Mouse (Mus musculus): ENCODE data around the gene Atp11a.

Atp11a gene

DNA sequence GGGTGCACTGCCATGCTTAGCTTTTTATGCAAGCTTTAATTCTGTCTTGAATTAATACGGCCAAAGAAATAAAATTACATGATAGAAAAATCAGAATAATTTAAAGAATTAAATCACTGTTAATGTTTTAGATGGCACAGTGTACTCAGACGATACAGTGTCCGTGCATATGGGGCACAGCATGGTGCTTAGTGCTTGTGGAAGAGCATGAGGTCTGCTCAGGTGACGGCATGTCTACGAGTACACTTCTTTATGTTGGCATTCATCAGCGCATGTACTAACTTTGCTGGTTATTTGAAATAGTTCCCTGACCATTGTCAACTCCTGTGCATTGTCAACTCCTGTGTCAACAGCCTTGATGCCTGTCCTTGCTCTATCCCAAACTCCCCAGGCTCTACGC lies 12.5 kb downstream of the Atp11a start:
- DNase-seq (ENCODE audit: low spot score in 2 of 2): no peak

DNA sequence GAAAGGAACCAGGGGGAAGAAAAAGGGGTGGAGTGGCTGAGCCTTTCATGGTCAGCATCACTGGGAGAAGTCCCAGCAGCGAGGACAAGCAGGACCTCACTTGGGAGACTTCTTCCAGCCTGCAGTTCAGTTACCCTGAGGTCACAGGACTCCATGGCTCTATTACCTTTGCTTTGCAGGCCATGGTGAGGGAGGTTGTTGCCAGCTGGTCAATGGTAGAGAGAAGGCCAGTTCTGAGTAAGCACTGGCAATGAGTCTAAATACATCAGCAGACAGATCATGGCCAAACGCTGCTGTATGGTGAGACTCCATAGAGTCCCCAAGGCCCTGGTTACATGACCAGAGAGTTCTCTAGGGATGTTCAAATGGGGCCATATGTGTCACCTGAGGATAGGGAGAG lies 15.5 kb downstream of the Atp11a start:
- DNase-seq (ENCODE audit: low spot score in 2 of 2): no peak

DNA sequence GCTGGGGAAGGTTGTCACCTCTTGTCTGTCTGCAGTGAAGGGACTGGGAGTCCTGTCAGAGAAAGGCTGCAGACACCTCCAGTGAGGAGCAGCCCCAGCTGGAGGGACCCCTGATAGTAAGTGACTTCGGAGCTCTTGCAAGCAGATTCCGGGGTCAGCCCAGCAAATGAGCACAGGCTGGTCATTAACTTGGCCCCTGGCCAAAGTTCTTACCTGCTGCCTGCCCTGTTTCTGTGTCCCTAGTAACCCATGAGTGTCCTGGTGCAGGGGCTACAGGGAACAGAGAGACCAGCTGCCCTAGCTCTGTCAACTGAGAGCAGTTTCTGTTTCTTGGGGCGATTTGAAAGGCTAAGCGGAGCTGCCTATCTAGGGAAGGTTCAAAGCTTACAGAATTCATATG lies 17.1 kb downstream of the Atp11a start:
- no peak for DNase-seq (ENCODE audit: low spot score in 2 of 2)

DNA sequence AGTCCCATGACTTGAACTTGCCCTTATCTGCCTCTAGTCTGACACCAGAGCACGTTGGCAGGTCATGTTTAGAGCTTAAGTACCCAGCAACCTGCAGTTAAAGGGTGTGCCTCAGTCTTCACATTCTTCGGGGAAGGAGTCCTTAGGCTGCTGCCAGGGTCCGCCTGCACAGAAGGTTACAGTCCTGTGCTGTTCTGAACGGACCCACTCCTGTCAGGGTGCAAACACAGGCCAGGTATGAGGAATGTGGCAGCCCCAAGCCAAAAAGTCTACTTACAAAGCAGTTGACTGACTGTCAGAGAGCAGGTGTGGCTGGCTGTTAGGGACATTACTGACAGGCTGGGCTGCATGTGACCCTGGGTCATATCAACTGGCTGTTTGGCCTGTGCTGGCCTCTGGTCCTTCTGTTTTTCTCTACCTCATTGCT lies 18.1 kb downstream of the Atp11a start:
- no peak for DNase-seq (ENCODE audit: low spot score in 2 of 2)

DNA sequence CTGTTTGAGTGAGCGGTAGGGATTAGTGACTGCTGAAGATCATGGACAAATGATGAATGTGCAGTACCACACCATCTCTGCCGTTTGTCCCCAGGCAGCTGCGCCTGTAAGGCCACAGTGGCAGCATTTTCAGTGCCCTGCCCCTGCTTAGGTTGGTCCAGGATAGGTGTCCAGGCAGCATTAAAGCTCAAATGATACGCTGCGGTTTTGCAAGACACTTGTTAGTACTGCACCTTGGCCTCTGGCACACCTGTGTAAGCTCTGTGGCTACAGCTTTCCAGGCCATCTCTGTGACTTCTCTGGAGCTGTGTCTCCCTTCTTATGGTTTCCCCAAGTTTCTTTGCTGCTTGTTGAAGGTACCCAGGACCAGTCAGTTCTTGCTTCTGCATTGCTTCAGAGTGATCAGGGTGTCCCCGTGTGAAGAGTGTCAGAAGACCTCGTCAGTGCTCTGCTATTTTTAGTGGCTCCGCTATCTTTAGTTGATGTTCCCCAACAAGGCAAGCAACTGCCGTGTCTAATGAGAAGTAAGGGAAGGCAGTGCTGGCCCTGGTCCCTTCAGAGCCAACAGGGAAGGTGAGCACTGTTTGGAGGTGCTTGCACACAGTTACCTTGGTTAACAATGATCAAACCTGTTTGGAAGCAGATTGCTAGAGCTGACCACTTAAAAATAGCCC lies 18.6 kb downstream of the Atp11a start:
- DNase-seq (ENCODE audit: low spot score in 2 of 2): no peak

DNA sequence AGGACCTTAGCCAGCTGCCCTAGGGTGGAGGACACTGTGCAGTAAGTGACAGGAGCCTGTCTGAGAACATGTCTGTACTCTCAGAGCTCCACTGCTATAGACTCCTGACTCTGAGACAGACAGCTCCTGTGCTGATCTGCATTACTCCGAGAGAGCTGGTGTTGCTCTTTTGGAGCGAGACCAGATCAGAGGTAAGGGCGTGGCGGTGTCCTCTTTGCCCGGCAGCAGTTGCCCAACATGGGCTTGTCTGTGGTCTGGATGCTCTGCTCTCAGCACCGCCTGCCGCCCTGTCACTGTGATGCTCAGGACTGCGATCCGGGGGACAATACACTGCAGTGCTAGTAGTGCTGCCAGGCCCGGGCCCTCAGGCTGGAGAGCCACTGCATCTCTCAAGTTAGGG lies 19.4 kb downstream of the Atp11a start:
- no peak for DNase-seq (ENCODE audit: low spot score in 2 of 2)

DNA sequence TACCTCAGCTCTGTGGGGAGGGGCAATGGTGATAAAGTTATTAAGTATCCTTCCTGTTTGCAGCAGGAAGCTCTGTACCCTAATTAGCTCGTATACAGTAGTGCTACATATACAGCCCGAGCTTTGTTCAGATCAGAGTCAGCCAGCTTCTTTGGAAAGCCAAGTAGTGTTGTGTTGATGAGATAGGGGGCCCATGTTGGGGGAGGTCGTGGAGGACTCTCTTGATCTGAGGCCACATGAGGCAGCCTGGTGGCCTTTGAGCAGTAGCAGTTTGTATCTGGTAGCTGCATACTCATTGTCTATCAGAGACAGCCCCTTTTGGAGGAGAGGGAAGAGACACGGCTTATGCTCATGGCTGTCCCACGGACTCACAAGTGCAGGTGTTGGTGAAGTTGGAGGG lies 20.4 kb downstream of the Atp11a start:
- no peak for DNase-seq (ENCODE audit: low spot score in 2 of 2)

DNA sequence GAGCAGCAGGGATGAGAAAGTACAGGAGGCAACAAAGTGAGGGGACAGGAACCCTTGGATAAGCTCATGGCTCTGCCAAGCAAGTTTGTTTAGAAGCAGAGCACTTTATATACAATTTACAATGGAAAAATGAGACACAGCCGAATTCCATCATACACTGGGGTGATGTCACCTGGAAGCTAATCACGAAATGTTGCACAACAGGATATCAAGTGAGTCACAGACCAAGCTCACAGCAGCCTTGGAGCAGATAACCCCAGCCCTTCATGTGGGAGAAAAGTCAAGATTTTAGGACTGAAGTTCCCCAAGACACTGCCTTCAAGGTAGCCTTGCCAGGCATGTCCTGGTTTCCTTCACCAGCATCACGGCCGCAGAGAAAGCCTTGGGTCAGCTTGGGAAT lies 22.7 kb downstream of the Atp11a start:
- no peak for DNase-seq (ENCODE audit: low spot score in 2 of 2)

DNA sequence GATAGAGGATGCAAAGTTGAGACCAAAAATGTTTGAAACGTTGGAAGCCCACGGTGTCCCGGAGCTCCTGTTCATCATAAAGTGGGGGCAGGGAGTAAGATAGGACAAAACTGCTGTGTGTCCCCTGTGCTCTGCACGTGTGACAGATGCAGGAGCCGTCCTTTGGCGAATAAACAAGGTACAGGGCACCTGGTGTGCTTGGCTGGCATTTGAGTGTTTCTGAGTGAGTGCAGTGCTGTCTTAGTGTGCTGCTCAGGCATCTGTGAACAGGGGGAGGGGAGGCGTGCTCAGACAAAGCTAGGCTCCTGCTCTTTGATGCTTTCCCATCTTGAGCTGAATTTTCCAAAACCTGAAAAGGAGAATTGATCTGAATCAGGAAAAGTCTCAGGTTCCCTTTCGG lies 28.7 kb downstream of the Atp11a start:
- no peak for DNase-seq (ENCODE audit: low spot score in 2 of 2)

DNA sequence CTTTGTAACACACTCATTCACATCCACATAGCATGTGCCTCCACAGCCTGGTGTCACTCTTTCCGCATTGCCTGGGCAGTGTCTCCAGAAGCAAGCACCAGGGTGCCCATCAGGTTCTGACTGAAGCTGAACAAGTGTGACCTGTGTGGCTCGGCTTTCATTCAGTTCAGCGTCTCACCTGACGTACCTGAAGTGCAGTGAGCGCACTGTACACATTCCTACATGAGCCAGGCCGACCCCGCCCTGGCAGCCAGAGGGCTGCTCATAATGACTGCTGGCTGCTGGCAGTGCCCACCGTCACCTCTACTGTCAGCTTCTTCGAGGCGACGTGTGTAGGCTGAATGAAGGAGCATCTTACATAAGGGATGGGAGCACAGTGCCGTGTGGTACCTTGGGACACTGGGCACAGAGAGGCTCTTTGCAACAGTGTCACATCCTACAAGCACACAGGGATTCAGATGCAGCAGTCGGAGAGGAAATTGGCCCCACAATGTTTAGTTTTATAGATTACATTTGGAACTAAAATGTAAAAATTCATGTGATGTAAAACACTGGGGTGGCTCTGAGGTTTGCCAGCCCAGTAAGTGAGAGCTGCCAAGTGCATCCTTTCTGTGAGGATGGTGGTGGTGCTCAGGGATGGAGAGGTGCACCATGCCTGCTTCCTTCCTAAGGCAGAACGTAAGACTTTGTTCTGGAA lies 29.6 kb downstream of the Atp11a start:
- no peak for DNase-seq (ENCODE audit: low spot score in 2 of 2)

DNA sequence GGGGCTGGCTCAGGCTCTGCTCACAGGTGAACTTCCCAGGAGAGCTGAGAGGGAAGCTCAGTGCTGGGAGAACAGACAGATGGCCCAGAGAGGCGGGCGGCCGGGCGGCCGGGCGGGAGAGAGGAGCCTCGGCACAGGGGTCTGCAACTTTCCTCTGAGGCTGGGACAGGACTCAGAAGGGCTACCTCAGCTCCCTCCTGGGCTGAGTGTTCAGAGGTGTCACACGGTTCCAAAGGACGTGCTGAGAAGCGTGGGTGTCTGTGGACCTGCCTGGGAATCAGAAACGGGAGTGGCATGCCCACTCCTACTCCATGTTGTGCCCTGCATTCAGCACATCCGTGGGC lies 30.1 kb downstream of the Atp11a start:
- no peak for DNase-seq (ENCODE audit: low spot score in 2 of 2)

DNA sequence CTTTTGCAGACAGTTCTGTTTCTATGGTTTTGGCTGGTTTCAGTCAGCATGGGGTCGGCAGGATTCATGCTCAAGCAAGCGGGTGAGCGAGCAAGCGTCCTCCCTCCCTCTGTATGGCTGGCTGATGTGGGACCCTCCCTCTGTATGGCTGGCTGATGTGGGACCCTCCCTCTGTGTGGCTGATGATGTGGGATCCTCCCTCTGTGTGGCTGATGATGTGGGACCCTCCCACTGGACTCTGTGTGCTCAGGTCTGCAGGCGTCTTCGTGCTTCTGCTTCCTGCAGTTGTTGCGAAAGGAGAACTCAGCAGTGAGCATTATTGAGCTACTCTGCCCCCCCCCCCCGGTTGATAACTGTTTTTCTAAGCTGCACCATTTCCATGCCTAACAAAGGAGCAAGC lies 30.6 kb downstream of the Atp11a start:
- no peak for DNase-seq (ENCODE audit: low spot score in 2 of 2)

DNA sequence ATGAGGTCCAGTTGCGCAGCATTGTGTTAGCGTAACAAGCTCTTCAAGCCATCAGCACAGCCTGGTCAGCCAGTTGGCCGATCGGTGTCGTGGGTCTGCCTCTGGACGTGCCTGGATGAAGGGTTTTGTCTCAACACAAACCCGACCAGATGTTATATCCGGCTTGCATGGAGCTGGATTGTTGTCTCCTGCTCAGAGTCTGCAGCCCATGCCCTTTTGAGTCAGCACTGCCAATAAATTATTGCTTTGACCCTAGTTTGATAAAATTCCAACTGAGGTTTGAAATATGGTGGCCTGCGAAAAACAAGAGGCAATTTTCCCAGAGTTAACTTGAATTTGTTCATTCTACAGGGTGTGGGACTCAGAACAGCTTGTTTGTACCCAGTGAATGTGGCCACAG lies 31.9 kb downstream of the Atp11a start:
- no peak for DNase-seq (ENCODE audit: low spot score in 2 of 2)

DNA sequence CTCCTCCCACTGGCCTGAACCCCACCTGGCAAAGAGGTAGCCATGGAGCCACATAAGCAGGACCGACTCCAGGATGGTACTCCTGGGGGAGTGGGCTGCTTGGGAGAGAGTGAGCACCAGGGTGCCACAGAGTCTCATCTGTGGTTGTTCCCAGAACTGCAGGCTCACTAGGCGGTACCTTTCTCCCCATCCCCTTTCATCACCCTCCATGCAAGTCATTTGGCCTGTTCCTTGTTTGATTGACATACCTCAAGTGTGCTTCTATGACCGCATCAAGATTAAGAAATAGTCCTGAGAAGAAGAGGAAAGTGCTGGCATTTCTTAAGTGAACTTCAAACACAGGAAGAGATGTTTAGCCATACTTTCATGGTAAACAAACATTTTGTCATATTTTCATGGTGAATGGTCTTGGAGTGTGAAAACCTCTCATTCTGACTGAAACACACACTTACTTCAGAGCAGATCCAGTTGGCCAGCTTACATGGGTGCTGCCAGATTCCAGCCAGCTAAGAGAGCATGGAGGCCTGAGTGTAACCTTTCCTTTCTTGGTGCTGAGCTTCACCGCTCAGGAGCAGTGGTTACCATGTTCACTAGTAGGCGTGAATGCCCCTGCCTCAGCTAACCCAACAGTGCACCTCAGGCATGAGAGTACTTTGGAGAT lies 38.3 kb downstream of the Atp11a start:
- DNase-seq (ENCODE audit: low spot score in 2 of 2): no peak

DNA sequence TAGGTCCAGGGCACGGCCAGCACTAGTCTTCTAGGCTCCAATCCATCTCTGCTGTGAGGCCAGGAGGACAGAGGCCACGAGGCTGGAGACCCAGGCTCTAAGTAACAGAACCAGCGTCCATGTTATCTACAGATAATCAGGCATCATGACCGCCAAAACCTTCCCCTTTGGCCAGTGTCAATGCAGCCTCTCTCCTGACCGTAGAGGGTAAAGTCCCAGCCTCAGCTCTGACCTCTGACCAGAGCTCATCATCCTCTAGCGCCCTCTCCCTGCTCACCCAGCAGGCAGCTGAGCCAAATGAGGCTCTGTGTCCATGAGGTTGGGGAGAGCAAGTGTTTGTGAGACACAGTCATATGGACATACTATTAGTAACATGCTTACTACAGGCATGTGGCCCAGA lies 42.3 kb downstream of the Atp11a start:
- DNase-seq (ENCODE audit: low spot score in 2 of 2): no peak

DNA sequence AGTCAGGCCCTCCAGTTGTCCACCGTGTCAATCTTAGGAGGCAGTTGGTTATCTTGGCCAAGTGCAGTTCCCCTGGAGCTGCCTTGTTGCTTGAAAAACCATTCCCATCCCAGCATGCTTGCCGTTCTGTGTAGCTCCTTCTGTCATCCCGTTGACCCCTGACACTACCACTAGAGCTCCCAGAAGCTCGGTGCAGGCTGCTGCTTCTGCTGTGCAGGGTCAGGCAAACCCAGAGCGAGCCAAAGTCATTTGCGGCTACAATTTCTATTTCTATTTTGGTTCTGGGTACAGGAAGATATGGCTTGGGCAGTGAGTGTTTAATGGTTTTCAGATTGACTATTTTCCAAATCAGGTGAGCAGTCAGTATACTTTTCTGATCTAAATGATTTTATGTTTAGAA lies 43.0 kb downstream of the Atp11a start:
- no peak for DNase-seq (ENCODE audit: low spot score in 2 of 2)

DNA sequence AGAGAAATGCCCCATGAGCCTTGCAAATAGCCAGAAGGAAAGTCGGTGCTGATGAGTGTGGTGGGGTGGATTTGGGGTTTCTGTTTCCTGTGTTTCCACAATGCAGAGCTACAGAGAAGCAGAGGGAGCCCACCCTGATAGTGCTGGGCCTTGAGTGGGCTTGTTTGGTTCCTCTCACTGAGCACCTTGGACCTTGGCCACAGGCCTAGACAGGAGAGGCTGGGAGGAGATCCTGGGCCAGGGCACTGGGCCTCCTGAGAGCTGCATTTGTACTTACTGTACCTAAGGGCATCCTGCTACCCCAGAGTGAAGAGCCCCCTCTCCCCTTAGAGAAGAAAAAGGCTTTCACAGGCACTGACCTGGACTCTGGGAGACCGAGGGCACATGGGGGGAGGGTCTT lies 43.4 kb downstream of the Atp11a start:
- no peak for DNase-seq (ENCODE audit: low spot score in 2 of 2)

DNA sequence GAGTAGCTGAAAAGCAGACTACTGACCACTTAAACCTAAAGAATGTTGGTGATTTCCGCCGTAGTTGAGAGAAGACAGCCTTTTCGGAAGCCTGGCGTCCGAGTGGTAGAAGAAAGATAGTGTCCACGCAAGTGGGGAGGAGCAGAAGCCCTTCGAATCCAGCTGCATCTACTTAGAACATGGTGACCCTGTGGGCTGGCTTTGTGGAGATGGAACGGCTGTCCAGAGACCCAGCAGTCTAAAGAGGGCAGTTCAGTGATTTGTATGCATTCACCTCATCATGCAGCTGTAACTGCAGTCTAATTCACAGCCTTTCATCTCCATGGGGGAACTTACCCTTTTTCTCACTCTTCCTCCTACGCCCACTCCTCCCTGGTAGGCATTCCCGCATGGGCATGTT lies 44.8 kb downstream of the Atp11a start:
- DNase-seq (ENCODE audit: low spot score in 2 of 2): no peak

DNA sequence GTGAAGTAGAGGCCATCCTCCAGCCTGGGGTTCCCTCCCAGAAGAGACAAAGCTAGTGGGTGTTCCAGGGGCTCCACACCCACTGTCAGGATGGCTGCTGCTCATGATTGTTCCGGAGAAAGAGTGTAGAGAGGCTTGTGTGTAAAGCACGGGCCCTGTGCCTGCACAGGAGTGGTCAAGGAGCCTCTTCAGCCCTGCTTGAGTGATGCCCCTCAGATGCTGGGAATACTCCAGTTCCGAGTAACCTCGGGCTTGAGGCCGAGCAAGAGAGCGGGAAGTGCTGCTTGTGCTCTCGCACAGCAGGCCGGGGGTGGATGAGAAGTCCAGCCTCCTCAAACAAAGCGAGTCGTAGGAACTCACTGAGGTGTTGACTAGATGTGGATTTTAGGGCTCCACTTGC lies 46.3 kb downstream of the Atp11a start:
- no peak for DNase-seq (ENCODE audit: low spot score in 2 of 2)

DNA sequence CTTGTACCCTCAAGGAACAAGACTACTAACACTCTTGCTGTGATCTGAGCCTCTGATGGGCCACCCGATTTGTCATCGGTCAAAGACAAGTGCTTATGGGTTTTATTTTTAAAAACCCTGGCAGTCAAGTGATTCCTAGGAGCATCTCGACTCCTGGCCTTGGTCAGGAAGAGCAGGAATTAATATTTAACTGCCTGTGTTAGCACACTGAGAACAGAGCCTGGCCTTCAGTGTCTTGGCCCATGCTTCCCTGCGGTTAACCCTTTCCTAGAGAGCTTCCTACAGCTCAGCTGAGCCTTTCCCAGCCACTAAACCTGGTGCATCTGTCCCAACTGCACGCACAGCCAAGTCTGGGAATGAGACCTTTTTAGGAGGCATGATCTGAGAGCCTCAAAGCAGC lies 48.1 kb downstream of the Atp11a start:
- no peak for DNase-seq (ENCODE audit: low spot score in 2 of 2)

DNA sequence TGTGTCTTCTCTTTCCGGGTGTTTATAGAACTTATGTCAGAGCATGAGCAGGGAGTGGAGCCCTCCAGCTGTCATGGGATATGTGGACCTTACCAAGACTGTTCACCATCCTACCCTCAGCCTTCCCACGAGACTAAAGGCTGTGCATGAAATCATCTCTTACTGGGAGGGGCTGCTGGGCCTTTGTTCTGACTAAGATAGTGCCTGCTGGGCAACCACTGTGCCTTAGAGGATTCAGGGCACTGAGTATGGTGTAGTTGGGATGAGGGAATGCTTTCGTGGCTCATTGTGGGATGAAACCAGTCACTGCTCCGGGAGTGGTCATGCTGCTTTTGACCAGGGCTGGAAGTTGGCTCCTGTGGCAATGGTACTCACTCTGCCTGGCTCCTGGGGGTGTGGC lies 48.8 kb downstream of the Atp11a start:
- no peak for DNase-seq (ENCODE audit: low spot score in 2 of 2)

DNA sequence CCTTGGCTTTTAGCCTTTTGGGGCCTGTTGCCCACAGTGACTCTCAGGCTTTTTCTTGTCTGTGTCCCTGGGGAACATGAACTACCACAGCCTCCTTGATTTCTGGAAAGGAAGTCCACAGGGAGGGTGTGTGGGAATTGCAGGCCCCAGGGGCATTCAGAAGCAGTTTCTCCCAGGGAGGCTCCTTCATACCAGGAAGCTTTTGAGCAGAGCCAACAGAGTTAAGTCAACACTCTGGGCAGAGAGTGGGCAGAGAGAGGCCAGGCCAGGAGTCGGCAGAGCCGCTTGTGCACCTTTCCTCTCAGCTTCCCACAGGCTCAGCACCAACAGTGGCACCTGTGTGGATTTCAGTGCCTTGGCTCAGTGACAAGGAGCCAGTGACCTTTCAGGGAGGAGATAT lies 51.2 kb downstream of the Atp11a start:
- DNase-seq (ENCODE audit: low spot score in 2 of 2): no peak

DNA sequence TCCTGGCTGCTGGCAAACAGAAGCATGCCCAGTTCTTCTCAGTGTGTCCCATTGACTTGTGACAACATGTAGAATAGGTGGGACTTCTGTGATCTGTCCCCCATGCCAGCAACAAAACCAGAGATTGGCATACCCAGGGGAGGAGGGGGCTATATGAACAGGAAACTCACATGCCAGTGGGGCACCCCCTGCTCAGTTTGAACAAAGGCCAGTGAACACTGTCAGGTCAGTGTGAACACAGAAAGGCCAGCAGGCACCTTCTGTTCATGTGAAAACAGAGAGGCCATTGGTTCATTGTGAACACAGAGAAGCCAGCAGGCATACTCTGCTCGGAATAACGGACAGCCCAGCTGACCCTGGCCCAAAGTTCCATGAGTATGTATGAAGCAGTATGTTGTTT lies 52.7 kb downstream of the Atp11a start:
- DNase-seq (ENCODE audit: low spot score in 2 of 2): no peak

DNA sequence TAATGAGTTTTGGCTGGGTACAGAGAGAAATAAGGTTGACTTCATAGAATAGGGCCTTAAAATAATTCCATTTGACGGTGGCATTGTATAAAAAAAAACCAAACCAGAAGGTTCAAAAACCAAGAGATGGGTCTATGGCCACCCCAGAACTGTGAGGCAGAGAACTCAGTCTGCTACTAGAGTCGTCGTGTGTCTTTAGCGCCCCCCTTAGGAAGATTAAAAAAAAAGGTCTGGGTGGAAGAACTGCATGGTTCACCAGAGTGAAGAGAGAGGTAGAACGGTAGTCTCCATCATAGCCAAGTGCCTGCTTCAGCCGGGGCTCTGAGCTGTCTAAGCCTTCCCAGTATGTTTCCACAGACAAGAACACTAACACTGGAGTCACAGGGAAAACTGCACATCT lies 54.4 kb downstream of the Atp11a start:
- no peak for DNase-seq (ENCODE audit: low spot score in 2 of 2)

Data from right cerebral cortex, postnatal 10 days (tissue).